Mouse (Mus musculus) NIH3T3 (cell line): ENCODE results near the gene Gabbr1.

ENCODE experiments used
- DNase-seq: peaks from one replicate; pipeline ENCODE4 v3.0.0-alpha.2; 2012; ENCODE audit warnings: low read depth

The Gabbr1 gene

DNA sequence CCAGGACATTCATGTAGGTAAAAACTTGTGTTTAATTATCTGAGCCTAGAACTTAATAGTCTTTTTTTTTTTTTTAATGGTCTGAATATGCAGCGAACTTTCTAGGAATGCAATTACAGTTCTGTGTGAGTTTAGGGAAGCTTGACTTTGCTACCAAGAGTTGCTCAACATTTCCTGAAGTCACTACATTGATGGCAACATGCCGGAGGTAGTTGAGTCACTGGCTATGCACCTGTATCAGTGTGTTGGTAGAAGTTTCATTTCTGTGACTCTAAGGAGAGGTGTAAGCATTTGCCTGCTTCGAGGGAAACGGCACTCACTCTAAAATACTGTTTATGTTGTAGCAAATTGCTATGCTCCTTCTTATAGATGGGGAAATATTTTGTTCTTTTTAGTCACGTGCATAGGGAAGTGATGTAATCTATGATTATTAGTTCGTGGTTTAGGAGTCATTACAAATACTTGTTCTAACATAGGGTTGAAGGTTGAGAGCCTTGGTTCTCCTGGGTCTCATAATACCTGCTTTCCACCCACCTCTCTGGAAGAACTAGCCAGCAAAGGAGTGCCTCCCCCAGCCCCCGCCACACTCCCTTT lies 1.0 kb upstream of the Gabbr1 start:
- peak; percentile 18 for DNase-seq

DNA sequence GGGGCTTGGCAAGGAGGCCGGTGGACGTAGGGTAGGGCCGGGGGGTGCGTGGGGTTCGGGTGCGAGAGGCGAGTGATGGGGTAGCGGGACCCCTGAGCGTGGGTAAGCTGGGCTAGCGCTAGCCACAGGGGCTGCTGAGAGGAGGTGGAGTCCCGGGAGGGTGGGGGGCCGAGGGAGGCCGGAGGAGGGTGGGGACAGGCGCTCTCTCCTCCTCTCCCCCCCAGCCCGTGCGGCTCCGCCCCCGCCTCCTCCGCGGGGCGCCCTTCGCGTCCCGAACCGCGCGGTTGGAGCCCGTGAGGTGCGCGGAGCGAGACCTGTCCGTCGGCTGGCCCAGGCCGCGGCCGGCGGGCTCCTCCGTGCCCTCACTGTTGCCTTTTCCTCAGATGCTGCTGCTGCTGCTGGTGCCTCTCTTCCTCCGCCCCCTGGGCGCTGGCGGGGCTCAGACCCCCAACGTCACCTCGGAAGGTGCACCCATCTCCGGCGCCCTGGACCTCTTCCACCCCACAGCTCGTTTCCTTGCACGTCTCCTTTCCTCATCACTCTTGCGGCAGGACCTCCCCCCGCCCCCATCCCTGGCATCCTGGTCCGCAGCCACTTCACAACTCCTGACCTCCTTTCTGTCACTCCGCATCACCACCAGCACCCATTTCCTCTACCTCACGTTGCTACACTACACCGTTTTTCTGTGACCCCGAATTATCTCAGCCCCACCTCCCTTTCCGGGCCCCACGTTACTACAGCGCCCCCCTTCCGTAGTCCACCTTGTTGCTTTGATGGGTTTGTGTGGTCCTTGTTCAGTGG lies 746 bp downstream of the Gabbr1 start:
- DNase-seq = peak; percentile 83

DNA sequence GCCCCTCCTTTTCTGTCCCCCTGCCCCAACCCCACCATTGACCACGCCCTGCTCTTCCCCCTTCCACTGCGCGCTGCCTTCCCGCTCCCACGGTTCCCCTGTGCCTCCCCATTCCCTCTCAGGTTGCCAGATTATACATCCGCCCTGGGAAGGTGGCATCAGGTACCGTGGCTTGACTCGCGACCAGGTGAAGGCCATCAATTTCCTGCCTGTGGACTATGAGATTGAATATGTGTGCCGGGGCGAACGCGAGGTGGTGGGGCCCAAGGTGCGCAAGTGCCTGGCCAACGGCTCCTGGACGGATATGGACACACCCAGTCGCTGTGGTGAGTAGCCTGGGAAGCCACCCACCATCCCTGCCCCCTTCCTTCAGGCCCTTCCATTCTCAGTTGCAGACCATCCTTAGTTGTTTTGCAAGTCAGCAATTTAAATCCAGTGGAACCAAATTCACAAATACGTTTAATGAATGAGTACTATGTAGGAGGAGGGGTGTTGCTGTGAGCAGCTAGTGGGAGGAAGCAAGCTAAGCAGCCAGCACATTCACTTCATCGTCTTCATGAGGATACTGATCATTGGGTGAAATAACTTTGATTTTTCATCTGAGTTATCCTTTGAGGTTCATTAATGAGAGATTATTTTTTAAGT lies 1.7 kb downstream of the Gabbr1 start:
- no peak for DNase-seq

DNA sequence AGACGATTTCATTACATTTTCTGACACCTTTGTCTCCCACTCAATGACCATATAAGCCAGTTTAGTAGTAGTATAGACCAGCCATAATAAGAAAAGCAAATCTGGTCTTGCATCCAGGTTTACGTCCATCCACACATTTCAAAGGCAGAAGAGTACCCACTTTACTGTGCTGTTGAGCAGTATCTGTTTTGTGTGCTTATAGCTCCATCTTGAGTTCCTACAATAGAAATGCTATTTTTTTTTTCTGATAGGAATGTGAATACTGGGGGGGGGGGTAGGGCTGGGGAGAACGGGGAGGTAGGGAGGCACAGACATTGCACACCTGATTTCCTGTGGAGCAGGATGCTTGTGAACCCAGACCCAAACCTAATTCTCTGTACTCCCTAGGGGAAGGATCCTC lies 2.2 kb downstream of the Gabbr1 start:
- peak; percentile 73 for DNase-seq

DNA sequence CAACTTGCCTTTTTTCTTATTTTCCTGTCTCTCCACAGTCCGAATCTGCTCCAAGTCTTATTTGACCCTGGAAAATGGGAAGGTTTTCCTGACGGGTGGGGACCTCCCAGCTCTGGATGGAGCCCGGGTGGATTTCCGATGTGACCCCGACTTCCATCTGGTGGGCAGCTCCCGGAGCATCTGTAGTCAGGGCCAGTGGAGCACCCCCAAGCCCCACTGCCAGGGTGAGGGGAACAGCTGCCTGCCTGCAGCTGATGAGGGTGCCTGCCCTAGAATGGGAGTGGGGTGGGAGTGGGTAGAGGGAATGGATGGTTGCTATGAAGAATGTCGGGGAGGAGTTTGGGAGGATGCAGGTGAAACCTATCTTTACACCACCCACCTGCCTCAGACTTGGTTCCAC lies 2.6 kb downstream of the Gabbr1 start:
- DNase-seq = no peak

DNA sequence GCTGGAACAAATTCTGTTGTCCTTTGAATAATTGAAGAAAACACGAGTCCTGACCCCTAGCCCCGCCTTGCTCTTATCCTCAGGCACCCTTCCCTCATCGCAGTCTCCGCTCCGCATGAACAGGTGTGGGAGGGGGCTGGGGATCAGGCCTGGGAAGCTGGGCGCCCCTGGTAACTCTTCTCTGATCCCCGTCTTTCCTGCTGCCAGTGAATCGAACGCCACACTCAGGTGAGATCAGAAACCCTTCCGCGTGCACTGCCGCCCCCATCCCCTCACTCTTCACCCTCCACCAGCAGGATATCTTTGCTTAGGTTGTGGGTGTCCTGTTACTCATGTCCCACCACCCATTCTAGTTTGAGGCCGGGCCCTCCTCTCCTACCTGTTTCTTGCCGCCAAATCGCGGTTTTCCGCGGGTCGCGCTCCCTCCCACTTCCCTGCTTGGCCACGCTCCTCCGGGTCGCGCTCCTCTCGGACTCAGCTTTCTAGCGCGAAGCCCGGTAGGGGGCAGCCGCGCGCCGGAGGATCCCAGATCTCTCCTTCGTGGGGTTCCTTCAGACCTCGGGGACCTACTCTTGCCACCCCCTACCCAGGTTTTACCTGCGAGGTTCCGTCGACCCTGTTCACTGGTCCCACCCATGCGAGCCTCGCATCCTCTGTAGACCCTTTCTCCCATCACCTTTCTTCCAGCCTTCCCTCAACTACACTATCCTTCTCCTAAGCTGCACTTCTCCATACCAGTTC lies 4.0 kb downstream of the Gabbr1 start:
- DNase-seq = peak; percentile 86

DNA sequence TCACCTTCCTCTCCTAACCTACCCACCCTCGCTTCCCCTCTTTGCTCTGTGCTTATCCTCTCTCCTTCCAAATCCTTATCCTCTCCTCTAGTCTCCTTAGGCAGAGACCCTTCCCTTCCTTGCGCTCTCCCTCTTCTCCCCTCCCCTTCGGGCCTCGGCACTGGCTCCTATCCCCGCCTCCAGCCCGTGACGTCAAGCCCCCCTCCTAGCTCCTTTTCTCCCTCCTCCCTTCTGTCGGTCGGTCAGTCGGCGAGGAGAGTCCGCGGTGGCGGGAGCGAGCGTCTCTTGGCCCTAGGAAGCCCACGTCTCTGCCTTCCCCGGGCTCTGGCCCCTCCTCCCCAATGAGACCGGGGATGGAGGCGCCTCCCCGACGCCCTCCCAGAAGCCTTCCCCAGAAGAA lies 4.6 kb downstream of the Gabbr1 start:
- DNase-seq = peak; percentile 93

DNA sequence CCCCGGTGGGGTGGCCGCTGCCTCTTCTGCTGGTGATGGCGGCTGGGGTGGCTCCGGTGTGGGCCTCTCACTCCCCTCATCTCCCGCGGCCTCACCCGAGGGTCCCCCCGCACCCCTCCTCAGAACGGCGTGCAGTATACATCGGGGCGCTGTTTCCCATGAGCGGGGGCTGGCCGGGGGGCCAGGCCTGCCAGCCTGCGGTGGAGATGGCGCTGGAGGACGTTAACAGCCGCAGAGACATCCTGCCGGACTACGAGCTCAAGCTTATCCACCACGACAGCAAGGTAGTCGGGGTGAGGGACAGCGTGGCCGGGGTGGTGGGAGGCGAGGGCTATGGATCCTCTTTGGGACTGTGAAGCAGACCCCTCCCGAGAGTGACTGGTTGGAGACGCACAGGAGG lies 5.1 kb downstream of the Gabbr1 start:
- DNase-seq = peak; percentile 46

DNA sequence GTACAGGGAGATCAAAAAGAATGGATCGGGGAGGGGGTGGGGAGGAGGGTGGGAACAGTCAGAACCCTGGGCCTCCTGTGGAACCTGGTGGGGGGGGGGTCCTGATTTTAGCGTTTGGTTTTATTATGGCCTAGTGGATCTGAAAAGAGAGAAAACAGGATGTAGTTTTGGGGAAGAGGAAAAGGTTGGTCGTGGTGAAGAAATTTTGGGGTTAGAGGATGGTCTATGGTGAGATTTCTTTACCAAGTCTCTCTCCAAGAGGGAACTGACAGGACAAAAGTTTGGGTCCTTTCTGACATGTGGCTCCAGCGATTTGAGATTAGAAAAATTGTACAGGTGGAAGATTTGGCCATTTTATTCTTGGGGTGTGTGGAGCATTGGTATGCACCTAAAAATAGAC lies 6.0 kb downstream of the Gabbr1 start:
- DNase-seq = no peak

DNA sequence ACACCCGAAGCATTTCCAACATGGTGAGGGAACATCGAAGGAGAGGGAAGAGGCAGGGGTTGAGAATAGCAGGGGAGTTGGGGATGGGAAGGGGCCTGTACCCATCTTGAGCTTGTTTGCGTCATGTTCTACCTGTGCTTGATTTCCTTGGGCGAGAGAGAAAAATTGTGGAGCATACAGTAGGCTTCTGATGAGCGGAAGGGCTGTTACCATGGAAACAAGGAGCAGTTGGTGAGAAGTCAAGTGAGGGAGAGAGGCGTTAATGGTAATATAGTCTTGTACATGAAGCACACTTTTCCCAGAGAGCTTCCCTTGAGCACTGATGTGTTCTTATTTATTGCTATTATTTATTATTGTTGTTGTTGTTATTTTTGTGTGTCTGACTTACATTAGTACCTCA lies 11.2 kb downstream of the Gabbr1 start:
- DNase-seq = no peak

DNA sequence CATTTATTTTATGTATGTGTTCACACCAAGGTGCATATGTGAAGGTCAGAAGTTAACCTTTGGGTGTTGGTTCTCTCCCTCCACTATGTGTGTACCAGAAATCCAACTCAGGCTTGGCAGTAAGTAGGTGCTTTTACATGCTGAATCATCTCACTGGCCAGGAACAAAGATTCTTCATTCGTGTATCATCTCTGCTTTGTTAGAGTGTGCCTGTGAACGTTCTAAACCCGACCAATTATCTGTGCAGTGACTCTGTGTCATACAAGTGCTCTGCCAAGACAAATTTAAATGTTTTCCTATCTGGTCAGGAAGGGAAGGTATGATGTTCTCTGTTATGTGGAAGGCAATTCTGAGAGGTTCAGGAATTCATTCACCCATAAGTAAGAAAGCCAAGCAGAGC lies 15.7 kb downstream of the Gabbr1 start:
- peak; percentile 67 for DNase-seq

DNA sequence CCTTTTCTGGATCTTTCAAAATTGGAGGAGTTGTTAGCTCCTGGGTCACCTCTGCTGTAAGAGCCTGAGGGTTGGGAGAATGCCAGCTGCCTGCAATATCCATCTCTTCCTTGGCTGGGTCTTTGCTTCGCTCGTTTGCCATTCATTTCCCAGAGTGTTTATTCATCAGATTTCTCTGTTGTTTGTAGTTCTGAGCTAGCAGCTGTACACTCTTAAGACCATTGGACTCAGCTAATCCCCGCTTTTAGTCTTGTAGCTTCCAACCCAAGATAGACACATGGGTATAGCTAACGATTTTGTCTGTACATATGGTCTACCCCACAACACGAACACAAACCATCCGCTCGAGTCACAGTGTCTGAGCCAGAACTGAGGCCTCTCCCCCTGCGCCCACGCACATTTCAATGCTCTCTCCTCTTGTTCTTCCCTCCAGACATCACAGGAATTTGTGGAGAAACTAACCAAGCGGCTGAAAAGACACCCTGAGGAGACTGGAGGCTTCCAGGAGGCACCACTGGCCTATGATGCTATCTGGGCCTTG lies 16.4 kb downstream of the Gabbr1 start:
- DNase-seq = peak; percentile 72

DNA sequence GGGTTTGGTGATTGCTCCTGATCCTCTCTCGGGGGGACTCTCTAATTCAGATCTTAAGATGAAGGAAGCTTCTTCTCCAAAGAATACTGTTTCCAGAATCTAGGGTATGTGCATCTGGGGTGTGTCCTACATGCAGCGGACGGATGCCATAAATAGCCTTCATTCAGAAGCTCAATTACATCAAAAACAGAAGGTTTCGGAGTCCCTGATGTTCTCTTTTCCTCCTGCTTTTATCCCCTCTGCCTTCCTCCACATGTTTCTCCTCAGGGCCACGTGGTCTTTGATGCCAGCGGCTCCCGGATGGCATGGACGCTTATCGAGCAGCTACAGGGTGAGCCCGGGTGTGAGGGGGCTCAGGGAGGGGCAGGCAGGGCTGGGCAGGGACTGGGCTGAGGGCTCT lies 17.3 kb downstream of the Gabbr1 start:
- DNase-seq = no peak

DNA sequence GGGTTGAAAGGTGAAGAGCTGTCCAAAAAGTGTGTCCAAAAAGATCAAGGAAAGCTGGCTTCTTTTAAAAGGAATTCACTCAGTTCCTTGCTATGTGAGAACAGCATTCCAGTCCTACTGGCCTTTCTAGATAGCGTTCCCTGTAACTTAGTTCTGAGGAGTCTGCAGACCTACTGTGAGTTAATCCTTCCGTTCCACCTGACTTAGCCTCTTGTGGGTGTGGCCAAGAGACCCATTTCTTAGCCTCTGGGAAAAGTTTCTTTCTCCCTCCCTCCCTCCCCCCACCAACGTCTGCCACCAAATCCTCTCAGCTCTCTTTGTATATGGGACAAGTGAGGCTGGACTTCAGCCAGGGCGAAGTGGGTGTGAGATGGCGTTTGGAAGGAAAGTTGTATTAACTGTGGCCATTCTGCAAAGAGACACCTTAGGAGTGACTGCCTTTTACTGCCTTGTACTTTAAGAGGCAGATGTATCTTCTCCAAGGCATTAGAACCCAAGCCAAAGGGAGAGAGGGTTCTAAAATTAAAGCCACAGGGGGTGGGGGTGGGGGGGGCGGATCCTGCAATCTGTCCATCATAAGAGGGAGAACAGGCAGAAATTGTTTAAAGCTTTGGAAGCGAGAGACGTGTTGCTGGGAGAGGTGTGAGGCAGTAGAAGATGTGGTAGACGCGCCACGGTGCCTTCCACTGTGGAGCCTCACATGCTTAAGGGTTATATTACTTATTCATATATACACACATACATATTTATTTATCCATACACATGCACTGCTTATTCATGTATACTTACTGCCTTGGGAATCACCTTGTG lies 18.1 kb downstream of the Gabbr1 start:
- DNase-seq = no peak

DNA sequence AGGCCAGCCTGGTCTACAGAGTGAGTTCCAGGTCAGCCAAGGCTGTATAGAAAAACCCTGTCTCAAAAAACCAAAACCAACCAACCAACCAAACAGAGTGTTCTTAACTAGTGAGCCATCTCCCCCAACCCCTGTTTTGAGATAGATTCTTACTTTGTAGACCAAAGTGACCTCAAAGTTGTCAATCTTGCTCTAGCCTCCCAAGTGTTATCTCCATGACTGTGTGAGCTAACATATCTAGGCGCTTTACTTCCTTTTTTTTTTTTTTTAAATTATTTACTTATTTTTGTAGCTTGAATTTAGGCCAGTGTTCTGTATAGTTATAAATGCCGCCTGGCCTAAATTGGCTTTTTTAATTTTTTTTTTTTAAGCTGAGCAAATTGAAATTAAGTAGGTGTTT lies 20.2 kb downstream of the Gabbr1 start:
- no peak for DNase-seq

DNA sequence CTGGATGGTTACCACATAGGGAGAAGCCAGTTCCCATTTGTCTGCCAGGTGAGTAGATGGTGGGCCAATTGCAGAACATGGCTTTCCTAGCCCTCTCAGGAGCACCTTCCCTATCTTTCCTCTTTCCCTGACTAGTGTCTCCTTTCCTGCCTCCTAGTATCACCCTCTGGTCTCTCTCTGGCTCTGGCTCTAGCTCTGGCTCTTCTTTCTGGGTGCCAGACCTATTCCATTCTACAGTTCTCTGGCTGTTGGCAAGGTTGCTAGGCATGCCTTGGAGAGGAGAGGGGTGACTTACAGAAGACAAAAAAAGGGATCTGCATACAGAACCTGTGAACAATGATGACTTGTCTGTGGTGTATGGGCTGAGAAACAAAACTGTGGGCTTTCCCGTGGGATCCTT lies 22.1 kb downstream of the Gabbr1 start:
- no peak for DNase-seq

DNA sequence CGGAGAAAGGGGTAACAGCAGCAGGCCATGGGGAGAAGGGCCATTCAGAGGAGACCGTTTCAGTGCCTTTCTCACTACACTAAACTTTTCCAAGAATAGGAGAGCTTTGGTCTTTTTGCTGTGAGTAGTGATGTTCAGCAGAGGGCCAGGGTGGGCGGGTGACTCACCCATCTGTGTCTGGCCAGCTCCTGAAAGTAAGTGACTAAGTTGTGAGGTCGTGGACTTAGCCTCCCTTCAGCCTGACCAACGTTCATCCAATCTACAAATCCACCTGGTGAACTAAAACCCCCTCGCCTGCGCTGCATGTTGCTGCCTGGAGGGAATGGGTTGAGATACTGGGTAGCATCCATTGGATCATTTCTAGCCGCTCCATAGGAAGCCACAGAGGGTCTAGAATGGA lies 24.4 kb downstream of the Gabbr1 start:
- peak; percentile 59 for DNase-seq

DNA sequence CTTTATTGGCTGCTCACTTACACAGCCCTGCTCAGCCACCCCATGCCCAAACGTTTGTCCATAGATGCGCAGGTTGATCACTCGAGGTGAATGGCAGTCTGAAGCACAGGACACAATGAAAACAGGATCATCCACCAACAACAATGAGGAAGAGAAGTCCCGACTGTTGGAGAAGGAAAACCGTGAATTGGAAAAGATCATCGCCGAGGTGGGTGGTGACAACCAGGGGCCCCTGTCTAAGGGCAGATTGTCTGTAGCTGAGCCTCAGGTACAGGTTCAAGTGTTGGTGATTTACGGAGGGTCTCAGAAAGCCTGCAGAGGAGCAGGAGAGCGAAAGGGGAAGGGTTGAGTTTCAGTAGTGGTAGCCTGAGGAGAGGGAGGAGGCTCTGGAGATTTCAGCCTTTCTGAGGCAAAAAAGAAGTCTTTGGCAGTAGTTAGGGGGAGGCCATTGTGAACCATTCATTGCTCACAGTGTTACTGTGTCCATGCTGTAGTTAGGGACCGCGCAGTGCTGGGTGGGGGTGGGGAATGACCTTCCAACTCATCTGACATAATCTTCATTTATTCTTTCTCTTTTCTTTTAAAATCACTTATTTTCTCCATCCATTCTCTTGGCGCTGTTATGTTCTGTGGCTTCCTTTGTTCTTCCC lies 26.4 kb downstream of the Gabbr1 start:
- no peak for DNase-seq

DNA sequence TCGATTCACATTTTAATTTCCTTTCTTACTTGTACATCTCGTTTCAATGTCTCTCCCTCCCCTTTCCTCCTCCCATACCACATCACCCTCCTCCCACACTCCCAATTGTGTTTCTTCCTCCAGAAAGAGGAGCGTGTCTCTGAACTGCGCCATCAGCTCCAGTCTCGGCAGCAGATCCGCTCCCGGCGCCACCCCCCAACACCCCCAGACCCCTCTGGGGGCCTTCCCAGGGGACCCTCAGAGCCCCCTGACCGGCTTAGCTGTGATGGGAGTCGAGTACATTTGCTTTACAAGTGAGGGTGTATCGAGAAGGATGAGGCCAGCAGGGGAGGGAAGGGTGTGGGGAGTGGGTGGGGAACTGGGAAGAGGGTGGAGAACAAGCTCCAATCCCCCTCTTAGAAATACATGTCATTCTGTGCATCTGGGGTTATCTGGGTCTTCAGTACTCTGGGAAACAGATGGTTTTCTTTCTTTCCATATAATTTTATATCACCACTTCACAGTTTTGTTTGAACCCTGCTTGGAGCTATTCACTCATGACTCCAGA lies 27.0 kb downstream of the Gabbr1 start:
- no peak for DNase-seq

DNA sequence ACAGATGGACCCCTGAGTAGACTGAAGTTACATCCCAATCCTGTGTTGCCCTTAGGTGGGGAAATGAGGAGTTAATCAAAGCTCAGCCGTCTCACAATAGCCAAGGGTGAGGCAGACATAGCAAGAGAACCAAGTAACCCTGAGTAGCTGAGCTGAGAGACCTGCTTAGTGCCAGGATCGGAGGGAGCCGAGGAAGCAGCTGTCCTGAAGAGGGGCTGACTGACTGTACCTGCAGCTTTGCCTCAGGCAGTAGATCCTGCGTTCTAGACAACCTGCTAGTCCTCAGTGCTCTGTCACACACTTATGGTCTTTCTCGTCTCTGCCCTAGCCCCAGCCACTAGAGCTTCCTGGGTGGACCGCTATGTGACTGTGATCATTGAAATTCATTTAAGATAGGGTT lies 29.4 kb downstream of the Gabbr1 start:
- DNase-seq = no peak

DNA sequence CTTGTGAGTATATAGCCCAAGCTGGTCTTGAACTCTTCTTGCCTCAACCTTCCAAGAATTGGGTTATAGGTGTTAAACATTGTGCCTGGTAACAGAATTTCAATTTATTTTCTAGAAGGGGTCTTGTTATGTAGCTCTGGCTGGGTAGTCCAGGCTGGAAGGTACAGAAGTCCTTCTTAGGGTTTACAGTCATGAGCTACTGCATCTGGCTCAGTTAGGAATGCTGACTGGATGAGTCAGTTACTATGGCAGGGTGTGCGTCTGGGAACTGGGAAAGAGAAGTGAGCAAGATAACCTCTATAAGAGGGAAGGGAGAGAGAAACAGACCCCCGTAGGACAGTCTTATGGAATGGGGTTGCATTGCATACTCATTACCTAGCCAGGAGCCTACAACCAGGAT lies 30.0 kb downstream of the Gabbr1 start:
- peak; percentile 49 for DNase-seq
